Mouse (Mus musculus) neural tube, embryonic 13.5 days (tissue): ENCODE results near the gene Ccdc59. TPM values are rescaled to one million over a fixed set of nuclear protein-coding genes. Genes with fewer than 3 reads are reported as not detected.

Source experiments
- ATAC-seq: fragments of 200-750 bp; cut with Nextera tagmentation; 2 replicates; pipeline ENCODE4 v1.8.0; 2017; ENCODE audit warnings: low read depth, mild to moderate bottlenecking, moderate TSS enrichment, moderate library complexity
- H3K27ac ChIP-seq: fragments of 300-500 bp; sonication (generic); replicated peaks from 2 replicates; pipeline ENCODE4 v1.5.1; 2015; ENCODE audit warnings: moderate library complexity, mild to moderate bottlenecking, inconsistent platforms
- H3K27me3 ChIP-seq: fragments of 300-500 bp; sonication (generic); 2 replicates; pipeline ENCODE4 v1.6.1; 2015; ENCODE audit warnings: mild to moderate bottlenecking, inconsistent platforms
- H3K36me3 ChIP-seq: fragments of 300-500 bp; sonication (generic); 2 replicates; pipeline ENCODE4 v1.6.1; 2015; ENCODE audit warnings: mild to moderate bottlenecking, inconsistent platforms
- H3K4me1 ChIP-seq: fragments of 300-500 bp; sonication (generic); replicated peaks from 2 replicates; pipeline ENCODE4 v1.6.1; 2015; ENCODE audit warnings: inconsistent platforms
- H3K4me2 ChIP-seq: fragments of 300-500 bp; sonication (generic); 2 replicates; pipeline ENCODE4 v1.6.1; 2015; ENCODE audit warnings: inconsistent platforms, mild to moderate bottlenecking, moderate library complexity
- H3K4me3 ChIP-seq: fragments of 300-500 bp; sonication (generic); 2 replicates; pipeline ENCODE4 v1.5.1; 2015; ENCODE audit warnings: mild to moderate bottlenecking, inconsistent platforms
- H3K9ac ChIP-seq: fragments of 300-500 bp; sonication (generic); 2 replicates; pipeline ENCODE4 v1.6.1; 2015; ENCODE audit warnings: moderate library complexity, mild to moderate bottlenecking, inconsistent platforms
- H3K9me3 ChIP-seq: fragments of 300-500 bp; sonication (generic); 2 replicates; pipeline ENCODE4 v1.6.1; 2016; ENCODE audit warnings: inconsistent platforms
- WGBS: fragments of 180-500 bp; shearing (Covaris S2); methylation state at CpG from one replicate; pipeline ENCODE4 v1.1.7; 2015; 5-methylcytosine and 5-hydroxymethylcytosine counted together
- polyA plus RNA-seq: library from polyadenylated mRNA; unstranded; fragments of >200 nt; fragmentation: Nextera tagmentation; extraction: Ambion mirVana; gene quantifications from 2 replicates; pipeline ENCODE4 v1.2.1, GENCODE M21; 2015

Gene Ccdc59
- polyA plus RNA-seq, 1 experiment from 2014 or later, result 45.5 TPM

DNA sequence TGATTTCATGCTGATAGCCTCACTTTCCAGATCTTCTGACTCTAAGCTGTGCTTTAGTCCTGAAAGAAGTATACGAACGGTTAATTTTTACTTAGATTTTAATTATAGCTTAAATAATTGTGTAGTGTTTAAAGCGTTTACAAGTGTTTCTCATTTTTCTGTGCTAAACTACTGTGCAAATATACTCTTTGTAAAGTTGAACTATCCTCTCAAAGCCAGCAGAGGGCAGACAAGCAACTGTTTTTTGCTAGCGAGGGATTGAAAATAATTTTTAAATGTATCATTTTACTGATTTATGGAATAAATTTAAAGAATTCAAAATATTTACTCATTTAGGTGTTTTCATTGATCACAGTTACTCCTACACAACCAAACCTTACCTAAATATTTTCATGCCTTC, 26.4 kb downstream of the Ccdc59 start:
- Histone ChIP-seq H3K27me3 (no peaks in the 10 kb centered on the region), H3K27ac (no peak overlapping the region), H3K4me3 (no peak overlapping the region), H3K4me2 (no peak overlapping the region), H3K4me1 (0 out of 2 replicates have a peak, but pooled peaks cover 4% of the 10 kb centered on the region), H3K9me3 (no peaks in the 10 kb centered on the region), H3K9ac (no peak overlapping the region), H3K36me3 (no peaks in the 10 kb centered on the region)
- WGBS, result 54% methylated on average over 4 of the region's 4 CpGs
- ATAC-seq, result no peak

Other genes with a start within 250 kb of the Ccdc59 start
- gene Mettl25, start 313 bp downstream of the Ccdc59 start, polyA plus RNA-seq, result 12.7 and 14.0 TPM in 2 replicates